Mouse (Mus musculus) embryonic facial prominence, embryonic 13.5 days (tissue): ENCODE measurements around the gene Alyref. TPM values are rescaled to one million over a fixed set of nuclear protein-coding genes. Genes with fewer than 3 reads are reported as not detected.

Source experiments
- ATAC-seq: fragments of 200-750 bp; cut with Nextera tagmentation; 2 replicates; pipeline ENCODE4 v1.8.0; 2017; ENCODE audit warnings: low read depth; ENCODE audit not compliant: insufficient number of reproducible peaks, insufficient read depth, low FRiP score, low TSS enrichment
- H3K27ac ChIP-seq: fragments of 300-500 bp; sonication (generic); 2 replicates; pipeline ENCODE4 v1.5.1; 2015; ENCODE audit warnings: moderate library complexity, mild to moderate bottlenecking, inconsistent platforms
- H3K27me3 ChIP-seq: fragments of 300-500 bp; sonication (generic); 2 replicates; pipeline ENCODE4 v1.6.1; 2015; ENCODE audit warnings: mild to moderate bottlenecking, inconsistent platforms
- H3K36me3 ChIP-seq: fragments of 300-500 bp; sonication (generic); 2 replicates; pipeline ENCODE4 v1.6.1; 2015; ENCODE audit warnings: mild to moderate bottlenecking, inconsistent platforms
- H3K4me1 ChIP-seq: fragments of 300-500 bp; sonication (generic); 2 replicates; pipeline ENCODE4 v1.6.1; 2015; ENCODE audit warnings: inconsistent platforms
- H3K4me2 ChIP-seq: fragments of 300-500 bp; sonication (generic); 2 replicates; pipeline ENCODE4 v1.6.1; 2015; ENCODE audit warnings: moderate library complexity, mild to moderate bottlenecking, inconsistent platforms
- H3K4me3 ChIP-seq: fragments of 300-500 bp; sonication (generic); 2 replicates; pipeline ENCODE4 v1.5.1; 2015; ENCODE audit warnings: mild to moderate bottlenecking, inconsistent platforms
- H3K9ac ChIP-seq: fragments of 300-500 bp; sonication (generic); 2 replicates; pipeline ENCODE4 v1.6.1; 2015; ENCODE audit warnings: mild to moderate bottlenecking, inconsistent platforms
- H3K9me3 ChIP-seq: fragments of 300-500 bp; sonication (generic); 2 replicates; pipeline ENCODE4 v1.6.1; 2016; ENCODE audit warnings: inconsistent platforms
- WGBS: fragments of 180-500 bp; shearing (Covaris S2); methylation state at CpG from one replicate; pipeline ENCODE4 v1.1.7; 2015; ENCODE audit warnings: mixed read lengths; 5-methylcytosine and 5-hydroxymethylcytosine counted together
- polyA plus RNA-seq: library from polyadenylated mRNA; unstranded; fragments of >200 nt; fragmentation: Nextera tagmentation; extraction: Ambion mirVana; gene quantifications from 2 replicates; pipeline ENCODE4 v1.2.1, GENCODE M21; 2015

Gene Alyref
- polyA plus RNA-seq, 1 experiment from 2014 or later, result 529 TPM

GRCm38 (mm10) chr11:120613481-120613972, 15.4 kb upstream of the Alyref start:
- WGBS, result 86% methylated on average over 10 of the region's 10 CpGs
- peaks cover 9% of the 10 kb centered on the region for H3K27me3 ChIP-seq
- H3K4me1 ChIP-seq, result peaks cover 26% of the 10 kb centered on the region
- no peak for ATAC-seq
- peaks cover 59% of the 10 kb centered on the region for H3K36me3 ChIP-seq
- no peak overlapping the region for H3K4me2 ChIP-seq
- no peak overlapping the region for H3K4me3 ChIP-seq
- no peaks in the 10 kb centered on the region for H3K9me3 ChIP-seq
- H3K9ac ChIP-seq, result no peak overlapping the region
- no peak overlapping the region for H3K27ac ChIP-seq

- H3K9ac ChIP-seq, result no peak overlapping the region
- H3K9me3 ChIP-seq, result no peaks in the 10 kb centered on the region
- H3K36me3 ChIP-seq, result peaks cover 53% of the 10 kb centered on the region
- 60% methylated on average over 6 of the region's 6 CpGs for WGBS
- H3K27ac ChIP-seq, result no peak overlapping the region
- H3K27me3 ChIP-seq, result peaks cover 16% of the 10 kb centered on the region
- peaks cover 30% of the 10 kb centered on the region for H3K4me1 ChIP-seq
- no peak overlapping the region for H3K4me3 ChIP-seq
- peak; percentile 20; the same call in 1 of the 2 replicates for ATAC-seq
- no peak overlapping the region for H3K4me2 ChIP-seq
Observed at GRCm38 (mm10) chr11:120612763-120613162, 14.6 kb upstream of the Alyref start.

DNA sequence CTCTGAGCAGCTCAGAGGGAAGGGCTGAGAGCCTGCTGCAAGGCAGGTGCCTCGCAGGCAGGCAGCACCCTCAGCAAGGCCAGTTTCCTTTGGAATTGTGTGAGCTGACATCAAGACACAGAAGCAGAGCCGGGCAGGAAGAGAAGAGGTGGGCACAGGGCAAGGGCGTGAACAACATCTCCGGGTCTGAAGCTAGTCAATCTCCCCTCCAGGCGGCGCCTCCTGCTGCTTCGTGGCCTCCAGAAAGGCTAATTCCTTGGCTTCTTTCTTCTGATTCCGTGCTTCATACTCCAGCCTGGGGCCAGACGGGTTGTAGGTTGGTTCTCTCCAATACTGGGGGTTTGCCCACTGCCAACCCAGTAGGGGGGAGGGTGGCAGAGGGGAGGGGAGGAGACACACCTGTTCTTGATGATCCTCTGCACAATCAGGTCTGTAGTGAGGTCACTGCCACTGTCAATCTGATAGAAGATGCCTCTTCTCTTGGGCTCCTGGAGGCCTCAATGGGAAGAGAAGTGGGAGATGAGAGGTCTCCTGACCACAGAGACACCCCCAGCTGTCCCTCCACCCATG, 12.4 kb upstream of the Alyref start:
- Histone ChIP-seq H3K9me3 (no peaks in the 10 kb centered on the region), H3K9ac (no peak overlapping the region), H3K27me3 (peaks cover 24% of the 10 kb centered on the region), H3K4me2 (no peak overlapping the region), H3K36me3 (peaks cover 69% of the 10 kb centered on the region), H3K4me3 (no peak overlapping the region), H3K27ac (no peak overlapping the region), H3K4me1 (peaks cover 13% of the 10 kb centered on the region)
- 81% methylated on average over 9 of the region's 9 CpGs for WGBS
- ATAC-seq, result no peak

GRCm38 (mm10) chr11:120609250-120609649, 11.1 kb upstream of the Alyref start:
- ATAC-seq, result no peak
- H3K36me3 ChIP-seq, result peaks cover 74% of the 10 kb centered on the region
- no peak overlapping the region for H3K9ac ChIP-seq
- peaks cover 24% of the 10 kb centered on the region for H3K27me3 ChIP-seq
- H3K9me3 ChIP-seq, result no peaks in the 10 kb centered on the region
- no peak overlapping the region for H3K27ac ChIP-seq
- H3K4me1 ChIP-seq, result peaks cover 13% of the 10 kb centered on the region
- no peak overlapping the region for H3K4me3 ChIP-seq
- peak overlapping the region; percentile 65 for H3K4me2 ChIP-seq
- WGBS, result 42% methylated on average over 8 of the region's 8 CpGs

DNA sequence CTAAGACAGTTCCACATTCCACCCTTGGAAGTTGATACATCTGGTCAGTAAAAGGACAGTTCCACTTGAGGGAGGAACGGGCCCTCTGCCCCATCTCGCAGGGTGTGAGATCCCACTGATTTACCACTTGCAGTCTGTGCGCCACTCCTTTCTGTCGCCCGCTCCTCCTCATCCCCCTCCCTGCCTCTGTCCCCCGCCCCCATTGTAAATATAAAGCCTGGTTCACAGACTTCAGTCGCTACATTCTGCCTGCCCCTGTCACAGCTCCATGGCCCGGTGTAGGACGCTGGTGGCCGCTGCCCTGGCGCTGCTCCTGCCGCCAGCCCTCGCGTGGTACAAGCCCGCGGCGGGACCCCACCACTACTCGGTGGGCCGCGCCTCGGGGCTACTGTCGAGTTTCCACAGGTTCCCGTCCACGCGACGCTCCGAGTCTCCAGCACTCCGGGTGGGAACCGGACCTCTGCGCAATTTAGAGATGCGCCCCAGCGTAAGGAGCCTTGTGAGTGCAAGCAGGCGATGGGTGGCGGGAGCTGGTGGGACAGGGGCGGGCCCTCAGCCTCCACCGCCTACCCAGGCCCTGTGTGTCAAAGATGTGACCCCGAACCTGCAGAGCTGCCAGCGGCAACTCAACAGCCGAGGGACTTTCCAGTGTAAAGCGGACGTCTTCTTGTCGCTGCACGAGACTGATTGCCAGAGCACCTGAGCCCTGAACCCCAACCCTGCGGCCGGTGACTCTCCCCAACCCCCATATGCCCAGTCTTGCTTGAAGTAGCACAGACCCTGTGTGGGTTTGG, 10.3 kb upstream of the Alyref start, which contains the start of gene Npb:
Gene Npb, plus strand, starts transcription at position 237 of the 794 bp plus-strand sequence.
- Histone ChIP-seq H3K4me2 (peak within 1 kb of the TSS; percentile 65), H3K4me3 (peak within 1 kb of the TSS; percentile 38), H3K27ac (no peak within 1 kb of the TSS), H3K9ac (peak within 1 kb of the TSS; percentile 71), H3K4me1 (peaks cover 13% of the 10 kb centered on the region), H3K27me3 (peaks cover 24% of the 10 kb centered on the region), H3K36me3 (peaks cover 73% of the 10 kb centered on the region), H3K9me3 (no peaks in the 10 kb centered on the region)
- WGBS, result 5% methylated on average over 45 of the region's 45 CpGs
- ATAC-seq, result no peak

DNA sequence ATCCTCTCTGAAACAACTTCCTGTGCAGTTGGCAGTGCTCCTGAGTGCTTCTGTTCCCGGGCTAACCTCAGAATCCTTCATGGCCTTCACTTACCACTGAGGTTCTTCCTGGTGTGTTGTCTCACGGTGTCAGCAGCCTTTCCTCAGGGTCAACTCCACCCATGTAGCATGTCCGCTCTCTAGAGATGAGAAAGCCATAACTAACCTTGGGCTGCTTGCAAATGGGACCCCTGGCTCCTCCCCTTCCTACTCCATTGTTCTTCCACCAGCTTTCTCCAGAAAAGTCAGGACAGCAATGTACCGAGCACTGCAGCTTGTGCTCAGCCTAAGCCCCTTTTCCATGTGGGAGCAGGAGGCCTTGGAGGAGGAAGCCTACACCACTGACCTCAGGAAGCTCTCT, 8.6 kb upstream of the Alyref start:
- Histone ChIP-seq H3K4me2 (no peak overlapping the region), H3K36me3 (peaks cover 73% of the 10 kb centered on the region), H3K4me3 (no peak overlapping the region), H3K4me1 (peaks cover 13% of the 10 kb centered on the region), H3K27me3 (peaks cover 24% of the 10 kb centered on the region), H3K9me3 (no peaks in the 10 kb centered on the region), H3K27ac (no peak overlapping the region), H3K9ac (no peak overlapping the region)
- no peak for ATAC-seq
- WGBS, result 81% methylated on average over 4 of the region's 4 CpGs

DNA sequence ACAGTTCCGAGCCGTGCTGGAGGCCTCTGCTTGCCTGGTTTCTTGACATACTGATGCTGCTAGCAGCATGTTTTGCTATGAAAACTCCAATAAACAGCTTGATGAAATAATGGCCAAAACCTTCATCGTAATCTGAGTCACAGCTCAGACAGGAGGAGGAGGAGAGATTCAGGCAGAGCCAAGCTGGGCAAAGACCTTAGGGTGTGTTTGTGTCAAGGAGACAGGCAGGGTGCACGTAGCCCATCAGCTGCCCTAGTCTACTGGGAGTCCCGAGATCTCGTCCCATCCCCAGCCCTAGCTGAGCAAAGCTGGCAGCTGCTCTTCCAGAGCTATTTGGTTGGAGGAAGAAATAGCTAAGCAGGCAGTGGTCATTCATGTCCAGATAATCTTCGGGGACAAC, 7.5 kb upstream of the Alyref start:
- no peak overlapping the region for H3K27ac ChIP-seq
- H3K4me1 ChIP-seq, result peaks cover 13% of the 10 kb centered on the region
- 0 out of 2 replicates have a peak overlapping the region, but pooled peaks have one; percentile 16 for H3K9ac ChIP-seq
- no peak overlapping the region for H3K4me3 ChIP-seq
- 90% methylated on average over 7 of the region's 7 CpGs for whole genome bisulfite sequencing
- no peak for ATAC-seq
- H3K27me3 ChIP-seq, result peaks cover 24% of the 10 kb centered on the region
- H3K36me3 ChIP-seq, result peaks cover 68% of the 10 kb centered on the region
- H3K9me3 ChIP-seq, result no peaks in the 10 kb centered on the region
- H3K4me2 ChIP-seq, result no peak overlapping the region

- ATAC-seq, result no peak
- Histone ChIP-seq H3K36me3 (peaks cover 65% of the 10 kb centered on the region), H3K4me1 (peaks cover 15% of the 10 kb centered on the region), H3K4me3 (no peak overlapping the region; the same call in 1 of the 2 replicates), H3K27me3 (peaks cover 16% of the 10 kb centered on the region), H3K27ac (no peak overlapping the region), H3K4me2 (no peak overlapping the region), H3K9me3 (no peaks in the 10 kb centered on the region), H3K9ac (no peak overlapping the region)
- WGBS, result 80% methylated on average over 2 of the region's 2 CpGs
Observed at GRCm38 (mm10) chr11:120603545-120603944, 5.4 kb upstream of the Alyref start.

- H3K27ac ChIP-seq, result no peak overlapping the region
- no peaks in the 10 kb centered on the region for H3K9me3 ChIP-seq
- no peak overlapping the region for H3K9ac ChIP-seq
- WGBS, result 94% methylated on average over 3 of the region's 3 CpGs
- peaks cover 27% of the 10 kb centered on the region for H3K4me1 ChIP-seq
- H3K27me3 ChIP-seq, result no peaks in the 10 kb centered on the region
- ATAC-seq, result no peak
- H3K4me3 ChIP-seq, result no peak overlapping the region
- H3K36me3 ChIP-seq, result peaks cover 67% of the 10 kb centered on the region
- H3K4me2 ChIP-seq, result no peak overlapping the region
Observed at GRCm38 (mm10) chr11:120600716-120601115, 2.6 kb upstream of the Alyref start.

- ATAC-seq, result no peak
- H3K9ac ChIP-seq, result peak overlapping the region; percentile 99
- H3K9me3 ChIP-seq, result no peaks in the 10 kb centered on the region
- H3K4me3 ChIP-seq, result peak overlapping the region; percentile 98
- peak overlapping the region; percentile 94 for H3K27ac ChIP-seq
- WGBS, result 46% methylated on average over 17 of the region's 17 CpGs
- peak overlapping the region; percentile 98 for H3K4me2 ChIP-seq
- H3K4me1 ChIP-seq, result peaks cover 27% of the 10 kb centered on the region
- peaks cover 65% of the 10 kb centered on the region for H3K36me3 ChIP-seq
- no peaks in the 10 kb centered on the region for H3K27me3 ChIP-seq
Observed at GRCm38 (mm10) chr11:120598990-120599549, 905 bp upstream of the Alyref start.

DNA sequence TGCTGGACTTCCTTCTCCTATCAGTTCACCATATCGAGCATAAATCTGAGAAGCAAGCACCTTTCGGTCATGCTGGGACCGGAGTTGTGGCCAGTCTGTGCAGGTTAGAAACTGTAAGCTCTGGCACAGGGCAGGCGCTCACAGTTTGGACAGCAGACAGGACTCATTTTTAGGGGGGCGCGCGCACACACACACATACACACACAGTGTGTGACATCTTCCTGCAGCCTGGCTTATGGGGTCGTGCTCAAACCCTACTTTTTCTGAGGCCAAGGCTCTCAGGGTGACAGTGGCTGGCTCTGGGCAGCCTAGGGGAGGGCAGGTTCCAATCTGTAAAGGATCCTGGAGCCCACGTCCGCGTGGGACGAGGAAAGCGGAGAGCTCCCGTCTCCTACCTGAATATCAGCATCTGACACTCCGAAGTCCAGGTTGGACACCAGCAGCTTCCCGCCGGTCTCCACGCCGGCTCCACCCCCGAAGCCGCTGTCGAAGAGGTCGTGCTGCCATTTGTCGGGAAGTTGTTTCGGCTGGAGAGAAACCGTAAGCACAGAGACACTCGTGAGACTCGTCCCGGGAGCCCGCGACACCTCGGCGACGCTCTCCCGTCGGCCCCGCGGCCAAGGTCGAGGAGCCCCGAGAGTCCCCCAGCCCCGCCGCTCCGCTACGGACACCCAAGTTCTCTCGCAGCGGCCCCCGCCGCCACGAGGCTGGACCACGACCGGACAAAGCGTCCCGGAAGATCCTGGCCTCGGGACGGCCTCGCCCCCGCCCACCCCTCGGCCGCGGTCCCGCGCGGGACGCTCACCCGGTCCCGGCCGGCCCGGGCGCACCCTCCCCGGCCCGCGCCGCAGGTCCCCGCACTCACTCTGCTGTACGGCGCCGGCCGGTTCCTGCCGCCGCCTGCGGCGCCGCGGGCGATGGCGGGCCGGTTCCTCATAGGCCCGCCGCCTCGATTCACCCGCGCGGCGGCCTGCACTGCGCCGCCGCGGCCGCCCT, 627 bp downstream of the Alyref start:
- Histone ChIP-seq H3K9ac (peak overlapping the region; percentile 99), H3K36me3 (peaks cover 66% of the 10 kb centered on the region), H3K4me2 (peak overlapping the region; percentile 98), H3K27ac (peak overlapping the region; percentile 94), H3K4me3 (peak overlapping the region; percentile 98), H3K4me1 (peaks cover 27% of the 10 kb centered on the region), H3K9me3 (no peaks in the 10 kb centered on the region), H3K27me3 (no peaks in the 10 kb centered on the region)
- ATAC-seq, result peak; percentile 49
- WGBS, result 4% methylated on average over 95 of the region's 99 CpGs
